Mouse (Mus musculus) heart, embryonic 13.5 days (tissue): ENCODE measurements around the gene C2cd2. TPM values are rescaled to one million over a fixed set of nuclear protein-coding genes. Genes with fewer than 3 reads are reported as not detected.

ENCODE experiments used
- ATAC-seq: fragments of 200-750 bp; cut with Nextera tagmentation; 2 replicates; pipeline ENCODE4 v1.8.0; 2017; ENCODE audit warnings: moderate TSS enrichment; ENCODE audit not compliant: insufficient number of reproducible peaks, low FRiP score, low TSS enrichment; ENCODE audit errors: extremely low read depth
- H3K27ac ChIP-seq: fragments of 300-500 bp; sonication (generic); replicated peaks from 2 replicates; pipeline ENCODE4 v1.5.1; 2015; ENCODE audit warnings: moderate library complexity, mild to moderate bottlenecking, inconsistent platforms
- H3K27me3 ChIP-seq: fragments of 300-500 bp; sonication (generic); replicated peaks from 2 replicates; pipeline ENCODE4 v1.6.1; 2015; ENCODE audit warnings: mild to moderate bottlenecking, inconsistent platforms
- H3K36me3 ChIP-seq: fragments of 300-500 bp; sonication (generic); 2 replicates; pipeline ENCODE4 v1.6.1; 2015; ENCODE audit warnings: mild to moderate bottlenecking, inconsistent platforms
- H3K4me1 ChIP-seq: fragments of 300-500 bp; sonication (generic); 2 replicates; pipeline ENCODE4 v1.6.1; 2015; ENCODE audit warnings: inconsistent platforms
- H3K4me2 ChIP-seq: fragments of 300-500 bp; sonication (generic); 2 replicates; pipeline ENCODE4 v1.6.1; 2015; ENCODE audit warnings: inconsistent platforms, mild to moderate bottlenecking, moderate library complexity
- H3K4me3 ChIP-seq: fragments of 300-500 bp; sonication (generic); 2 replicates; pipeline ENCODE4 v1.5.1; 2015; ENCODE audit warnings: moderate library complexity, mild to moderate bottlenecking, inconsistent platforms
- H3K9ac ChIP-seq: fragments of 300-500 bp; sonication (generic); 2 replicates; pipeline ENCODE4 v1.6.1; 2015; ENCODE audit warnings: inconsistent platforms, mild to moderate bottlenecking, moderate library complexity
- H3K9me3 ChIP-seq: fragments of 300-500 bp; sonication (generic); 2 replicates; pipeline ENCODE4 v1.6.1; 2016; ENCODE audit warnings: inconsistent platforms
- WGBS: fragments of 180-500 bp; shearing (Covaris S2); methylation state at CpG from one replicate; pipeline ENCODE4 v1.1.7; 2015; ENCODE audit warnings: mixed read lengths; 5-methylcytosine and 5-hydroxymethylcytosine counted together
- polyA plus RNA-seq: library from polyadenylated mRNA; unstranded; fragments of >200 nt; fragmentation: Nextera tagmentation; extraction: Ambion mirVana; gene quantifications from 2 replicates; pipeline ENCODE4 v1.2.1, GENCODE M21; 2015

The C2cd2 gene
- polyA plus RNA-seq, 1 experiment from 2014 or later, result 13.2 TPM

GRCm38 (mm10) chr16:97941844-97942243, 20.6 kb downstream of the C2cd2 start:
- Histone ChIP-seq H3K4me2 (no peak overlapping the region), H3K9ac (no peak overlapping the region), H3K4me3 (no peak overlapping the region), H3K36me3 (peaks cover 39% of the 10 kb centered on the region), H3K27ac (no peak overlapping the region), H3K27me3 (no peaks in the 10 kb centered on the region), H3K9me3 (peaks cover 2% of the 10 kb centered on the region; the same call in 1 of the 2 replicates), H3K4me1 (no peaks in the 10 kb centered on the region)
- no peak for ATAC-seq

DNA sequence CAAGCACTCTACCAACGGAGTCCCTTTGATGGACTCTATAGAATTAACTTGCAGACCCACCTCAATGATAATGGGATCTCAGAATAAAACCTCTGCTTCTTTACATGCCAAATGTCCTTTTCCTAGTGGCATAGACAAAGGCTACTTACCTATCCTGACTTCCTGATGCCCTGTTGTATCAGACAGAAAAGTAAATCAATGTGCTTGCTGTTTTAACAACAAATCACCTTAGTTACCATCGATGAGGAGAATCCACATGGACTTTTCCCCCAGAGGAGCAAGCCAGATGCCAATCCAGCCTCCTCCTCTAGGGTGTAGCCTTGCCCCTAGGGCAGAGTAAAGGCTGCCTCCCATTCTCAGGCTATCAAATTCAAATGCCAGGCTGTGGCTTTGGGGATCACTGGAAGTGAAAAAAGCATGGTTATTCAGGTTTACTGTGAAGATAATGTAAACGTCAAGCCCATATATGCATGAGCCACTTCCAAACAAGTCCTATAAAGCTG, 21.9 kb downstream of the C2cd2 start:
- Histone ChIP-seq H3K4me2 (no peak overlapping the region), H3K4me1 (no peaks in the 10 kb centered on the region), H3K27ac (no peak overlapping the region), H3K9me3 (peaks cover 2% of the 10 kb centered on the region; the same call in 1 of the 2 replicates), H3K27me3 (no peaks in the 10 kb centered on the region), H3K36me3 (peaks cover 37% of the 10 kb centered on the region), H3K4me3 (no peak overlapping the region), H3K9ac (no peak overlapping the region)
- WGBS, result 79% methylated on average over 3 of the region's 3 CpGs
- no peak for ATAC-seq

GRCm38 (mm10) chr16:97935815-97936214, 26.6 kb downstream of the C2cd2 start:
- Histone ChIP-seq H3K4me3 (no peak overlapping the region), H3K27ac (no peak overlapping the region), H3K4me1 (peaks cover 4% of the 10 kb centered on the region; the same call in 1 of the 2 replicates), H3K9me3 (no peaks in the 10 kb centered on the region), H3K36me3 (peaks cover 3% of the 10 kb centered on the region; the same call in 1 of the 2 replicates), H3K9ac (no peak overlapping the region), H3K27me3 (no peaks in the 10 kb centered on the region; the same call in 1 of the 2 replicates), H3K4me2 (no peak overlapping the region)
- 78% methylated on average over 3 of the region's 3 CpGs for WGBS
- ATAC-seq, result no peak

DNA sequence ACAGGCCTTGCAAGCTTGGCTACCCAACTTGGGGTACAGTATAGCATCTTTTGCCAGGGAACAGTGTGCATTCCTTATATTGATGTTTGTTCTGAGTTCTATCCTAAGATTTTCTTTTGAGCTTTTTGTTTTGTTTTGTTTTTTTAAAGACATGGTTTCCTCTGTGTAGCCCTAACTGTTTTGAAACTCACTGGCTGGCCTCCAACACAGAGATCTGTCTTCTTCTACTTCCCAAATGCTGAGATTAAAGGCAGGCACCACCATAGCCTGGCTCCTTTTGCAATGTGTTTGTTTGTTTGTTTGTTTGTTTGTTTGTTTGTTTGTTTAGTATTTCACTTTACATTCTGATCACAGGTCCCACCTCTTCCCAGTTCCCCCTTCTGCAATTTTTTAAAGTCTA, 32.2 kb downstream of the C2cd2 start:
- Histone ChIP-seq H3K4me3 (no peak overlapping the region), H3K9ac (no peak overlapping the region), H3K9me3 (no peaks in the 10 kb centered on the region), H3K4me2 (no peak overlapping the region), H3K36me3 (no peaks in the 10 kb centered on the region), H3K4me1 (peaks cover 17% of the 10 kb centered on the region), H3K27ac (no peak overlapping the region), H3K27me3 (no peaks in the 10 kb centered on the region; the same call in 1 of the 2 replicates)
- ATAC-seq, result no peak

- no peak overlapping the region for H3K27ac ChIP-seq
- H3K4me3 ChIP-seq, result no peak overlapping the region
- 43% methylated on average over 1 of the region's 1 CpGs for WGBS
- H3K9me3 ChIP-seq, result no peaks in the 10 kb centered on the region
- H3K27me3 ChIP-seq, result no peaks in the 10 kb centered on the region; the same call in 1 of the 2 replicates
- no peak overlapping the region for H3K9ac ChIP-seq
- H3K4me2 ChIP-seq, result no peak overlapping the region
- no peaks in the 10 kb centered on the region for H3K36me3 ChIP-seq
- ATAC-seq, result no peak
- peaks cover 17% of the 10 kb centered on the region for H3K4me1 ChIP-seq
These were observed 32.9 kb downstream of the C2cd2 start for GRCm38 (mm10) chr16:97929520-97929919.

DNA sequence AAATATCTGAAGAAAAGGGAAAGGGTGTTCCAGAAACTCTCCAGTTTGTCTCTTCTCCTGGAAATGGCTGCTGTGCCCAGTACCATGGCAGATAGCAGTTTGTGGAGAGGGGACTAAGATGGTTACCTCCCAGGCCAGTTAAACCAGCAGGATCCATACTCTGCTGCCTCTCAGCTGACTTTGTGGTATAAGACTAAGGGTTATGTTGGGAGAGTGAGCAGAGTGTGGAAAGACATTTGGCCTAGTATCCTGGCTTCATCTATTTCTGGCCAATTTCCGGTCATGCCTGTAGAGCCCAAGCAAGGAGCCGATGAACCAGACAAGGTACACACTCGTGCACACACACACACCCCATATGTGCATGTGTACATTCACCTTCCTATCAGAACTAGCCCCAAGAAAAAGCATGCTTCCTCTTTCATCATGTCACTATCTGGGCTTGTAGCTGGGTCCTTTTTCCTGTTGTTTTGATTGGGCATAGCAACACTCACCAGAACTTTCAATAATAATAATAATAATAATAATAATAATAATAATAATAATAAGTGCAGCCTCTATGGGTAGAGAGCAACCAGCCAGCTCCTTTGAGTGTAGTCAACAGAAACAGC, 35.0 kb downstream of the C2cd2 start:
- H3K27me3 ChIP-seq, result no peaks in the 10 kb centered on the region; the same call in 1 of the 2 replicates
- no peak overlapping the region for H3K4me3 ChIP-seq
- no peak overlapping the region for H3K4me2 ChIP-seq
- no peaks in the 10 kb centered on the region for H3K36me3 ChIP-seq
- peaks cover 22% of the 10 kb centered on the region for H3K4me1 ChIP-seq
- WGBS, result 67% methylated on average over 3 of the region's 3 CpGs
- no peak for ATAC-seq
- no peak overlapping the region for H3K9ac ChIP-seq
- no peak overlapping the region for H3K27ac ChIP-seq
- no peaks in the 10 kb centered on the region for H3K9me3 ChIP-seq

- WGBS, result 77% methylated on average over 9 of the region's 9 CpGs
These were observed 36.0 kb downstream of the C2cd2 start for GRCm38 (mm10) chr16:97926381-97926780.

DNA sequence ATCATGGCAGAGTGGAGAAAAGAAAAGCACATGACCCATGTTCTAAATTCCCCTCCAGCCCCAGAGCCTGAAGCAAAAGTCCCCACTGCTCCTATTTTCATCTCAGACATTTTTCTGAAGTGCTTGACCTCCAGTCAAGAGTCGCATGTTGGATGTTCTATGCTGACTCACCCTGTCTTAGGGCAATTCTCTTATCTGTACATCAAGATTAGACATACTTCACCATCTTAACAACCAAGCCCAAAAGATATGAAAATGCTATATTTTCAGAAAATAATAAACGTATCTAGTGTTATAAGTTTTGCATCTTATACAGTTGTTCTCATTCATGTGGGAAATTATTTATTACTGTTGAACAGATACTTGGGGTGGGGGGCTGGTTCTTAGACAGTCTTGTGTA, 36.6 kb downstream of the C2cd2 start:
- WGBS, result 62% methylated on average over 2 of the region's 2 CpGs
- Histone ChIP-seq H3K9me3 (no peaks in the 10 kb centered on the region), H3K36me3 (no peaks in the 10 kb centered on the region), H3K4me2 (no peak overlapping the region), H3K9ac (no peak overlapping the region), H3K27ac (no peak overlapping the region), H3K27me3 (no peaks in the 10 kb centered on the region), H3K4me3 (no peak overlapping the region), H3K4me1 (peaks cover 29% of the 10 kb centered on the region)
- ATAC-seq, result no peak

More at GRCm38 (mm10) chr16:97926381-97926780, 36.0 kb downstream of the C2cd2 start:
- no peaks in the 10 kb centered on the region for H3K27me3 ChIP-seq
- no peak overlapping the region for H3K4me2 ChIP-seq
- no peaks in the 10 kb centered on the region for H3K9me3 ChIP-seq
- peaks cover 27% of the 10 kb centered on the region for H3K4me1 ChIP-seq
- H3K36me3 ChIP-seq, result no peaks in the 10 kb centered on the region
- no peak overlapping the region for H3K27ac ChIP-seq
- no peak for ATAC-seq
- H3K4me3 ChIP-seq, result no peak overlapping the region
- no peak overlapping the region for H3K9ac ChIP-seq

GRCm38 (mm10) chr16:97923700-97924099, 38.7 kb downstream of the C2cd2 start:
- ATAC-seq, result no peak

DNA sequence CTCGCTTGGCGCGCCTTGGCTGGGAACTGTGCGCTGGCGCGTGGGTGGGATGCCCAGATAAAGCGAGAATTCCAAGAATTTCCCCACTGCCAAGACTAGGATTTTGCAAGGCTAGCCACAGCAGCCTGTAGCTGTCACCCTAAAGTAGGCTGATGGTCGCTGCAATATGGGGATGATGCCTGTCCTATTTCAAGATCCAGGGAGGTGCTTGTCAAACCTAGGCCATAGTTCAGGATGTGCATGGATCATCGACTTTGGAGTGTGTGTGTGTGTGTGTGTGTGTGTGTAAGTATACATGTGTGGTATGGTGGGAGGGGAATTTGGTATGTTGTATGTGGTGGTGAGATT, 39.6 kb downstream of the C2cd2 start:
- WGBS, result under 1% methylated on average over 9 of the region's 9 CpGs
- no peak for ATAC-seq
- H3K9me3 ChIP-seq, result no peaks in the 10 kb centered on the region
- no peaks in the 10 kb centered on the region for H3K36me3 ChIP-seq
- peak overlapping the region; percentile 88 for H3K9ac ChIP-seq
- peak overlapping the region; percentile 86 for H3K4me3 ChIP-seq
- H3K27me3 ChIP-seq, result no peaks in the 10 kb centered on the region
- H3K4me2 ChIP-seq, result peak overlapping the region; percentile 85
- peaks cover 40% of the 10 kb centered on the region for H3K4me1 ChIP-seq
- peak overlapping the region; percentile 90 for H3K27ac ChIP-seq

More at GRCm38 (mm10) chr16:97923700-97924099, 38.7 kb downstream of the C2cd2 start:
- H3K36me3 ChIP-seq, result no peaks in the 10 kb centered on the region
- H3K4me3 ChIP-seq, result no peak overlapping the region
- H3K9ac ChIP-seq, result no peak overlapping the region
- no peaks in the 10 kb centered on the region for H3K9me3 ChIP-seq
- no peak overlapping the region for H3K4me2 ChIP-seq
- no peak overlapping the region for H3K27ac ChIP-seq
- 62% methylated on average over 1 of the region's 1 CpGs for WGBS
- H3K4me1 ChIP-seq, result peaks cover 47% of the 10 kb centered on the region
- no peaks in the 10 kb centered on the region for H3K27me3 ChIP-seq

DNA sequence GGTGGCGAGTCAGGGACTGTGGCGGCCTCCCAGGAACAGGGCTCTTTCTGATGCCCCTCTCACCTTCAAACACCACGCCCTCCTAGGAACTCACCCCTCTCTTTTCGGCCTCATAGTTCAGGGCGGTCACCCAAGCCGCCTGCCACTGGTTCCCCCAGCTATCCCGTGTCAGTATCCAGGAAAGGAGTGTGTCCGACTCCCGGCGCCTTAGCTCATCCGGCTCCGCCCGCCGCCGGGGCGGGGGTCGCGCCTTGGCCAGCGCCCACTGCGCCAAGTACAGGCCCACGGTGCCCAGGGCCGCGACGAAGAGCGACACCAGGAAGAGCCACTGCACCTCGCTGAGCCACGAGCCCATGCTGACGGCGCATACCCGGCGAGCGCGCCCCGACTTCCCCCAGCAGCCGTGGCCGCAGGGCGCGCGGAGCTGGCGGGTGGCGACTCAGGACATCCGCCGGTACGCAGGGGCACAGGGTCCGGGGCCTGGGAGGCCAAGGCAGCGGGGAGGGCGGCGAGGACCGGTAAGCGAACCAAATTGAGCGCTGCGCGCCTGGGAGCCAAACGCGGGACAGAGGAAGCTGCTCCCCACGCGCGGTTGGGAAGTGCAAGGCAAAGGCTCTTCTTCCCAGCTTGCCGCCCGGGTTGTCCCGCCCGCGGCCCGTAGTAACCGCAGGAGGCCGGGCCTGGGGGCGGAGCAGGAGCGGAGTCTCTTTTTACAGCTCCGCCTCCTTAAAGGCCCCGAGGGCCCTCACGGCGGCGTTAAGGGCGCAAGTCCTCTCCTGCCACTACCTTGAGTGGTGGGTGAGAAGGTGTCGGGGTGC, 40.2 kb downstream of the C2cd2 start:
- WGBS, result under 1% methylated on average over 75 of the region's 75 CpGs
- H3K36me3 ChIP-seq, result no peaks in the 10 kb centered on the region; the same call in 1 of the 2 replicates
- H3K9ac ChIP-seq, result peak overlapping the region; percentile 88
- peak; percentile 81 for ATAC-seq
- peak overlapping the region; percentile 90 for H3K27ac ChIP-seq
- no peaks in the 10 kb centered on the region for H3K27me3 ChIP-seq
- H3K4me2 ChIP-seq, result peak overlapping the region; percentile 85
- H3K4me1 ChIP-seq, result peaks cover 34% of the 10 kb centered on the region
- H3K4me3 ChIP-seq, result peak overlapping the region; percentile 86
- no peaks in the 10 kb centered on the region for H3K9me3 ChIP-seq
